Mouse (Mus musculus): ENCODE results near the gene Ccdc125. TPM values are rescaled to one million over a fixed set of nuclear protein-coding genes. Genes with fewer than 3 reads are reported as not detected.
A peak's percentile ranks its signal among the peaks of the same experiment; 100 is the strongest.

Ccdc125 gene
- polyA plus RNA-seq, 1 experiment, result 2.5 TPM

DNA sequence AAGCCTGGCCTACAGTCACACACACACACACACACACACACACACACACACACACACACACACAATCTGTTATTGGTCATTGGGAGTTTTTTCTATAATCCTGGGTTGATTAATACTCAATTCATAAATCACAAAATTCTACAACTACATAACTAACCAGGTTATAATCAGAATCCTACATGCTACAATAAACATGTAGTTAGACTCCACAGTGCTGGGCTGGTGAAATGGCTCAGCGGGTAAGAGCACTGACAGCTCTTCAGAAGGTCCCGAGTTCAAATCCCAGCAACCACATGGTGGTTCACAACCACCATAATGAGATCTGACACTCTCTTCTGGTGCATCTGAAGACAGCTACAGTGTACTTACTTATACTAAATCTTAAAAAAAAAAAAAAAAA, 63.2 kb downstream of the Ccdc125 start:
- 99% methylated on average over 2 of the region's 2 CpGs for WGBS
- H3K4me1 ChIP-seq (ENCODE audit: control insufficient read depth, insufficient read depth, low read length), result peaks cover 3% of the 10 kb centered on the region; the same call in 1 of the 2 replicates
- no peak overlapping the region for H3K4me3 ChIP-seq (replicated peaks; ENCODE audit: extremely low read depth, low read depth, low read length)
- no peak for DNase-seq
- no peak for TF ChIP-seq POLR2A (IDR thresholded peaks at IDR 0.05; ENCODE audit: borderline replicate concordance, extremely low read depth, low read depth, low read length)
- TF ChIP-seq CTCF (IDR thresholded peaks at IDR 0.05; ENCODE audit: insufficient read depth, low read length), result no peak

DNA sequence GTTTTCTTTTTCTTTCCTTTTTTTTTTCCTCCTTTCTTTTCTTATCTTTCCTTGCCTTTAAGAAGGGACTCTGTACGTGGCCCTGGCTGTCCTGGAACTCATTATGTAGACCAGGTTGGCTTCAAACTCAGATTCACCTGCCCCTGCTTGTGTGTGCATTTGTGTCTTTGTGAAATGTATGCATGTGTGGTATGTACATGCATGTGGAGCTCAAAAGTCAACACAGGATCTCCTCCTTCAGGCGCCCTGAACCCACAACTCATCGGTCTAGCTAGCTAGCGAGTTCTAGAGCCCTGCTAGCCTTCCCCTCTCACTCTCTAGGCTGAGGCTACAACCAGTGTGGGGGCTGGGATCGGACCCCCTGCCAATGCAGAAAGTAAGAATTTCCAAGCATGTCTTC, 73.3 kb downstream of the Ccdc125 start:
- no peak for DNase-seq
- WGBS, result 84% methylated on average over 5 of the region's 5 CpGs
- Histone ChIP-seq H3K4me1 (ENCODE audit: control insufficient read depth, insufficient read depth, low read length) (0 out of 2 replicates have a peak, but pooled peaks cover 3% of the 10 kb centered on the region), H3K4me3 (replicated peaks; ENCODE audit: extremely low read depth, low read depth, low read length) (no peak overlapping the region)
- no peak for TF ChIP-seq CTCF (IDR thresholded peaks at IDR 0.05; ENCODE audit: insufficient read depth, low read length)

DNA sequence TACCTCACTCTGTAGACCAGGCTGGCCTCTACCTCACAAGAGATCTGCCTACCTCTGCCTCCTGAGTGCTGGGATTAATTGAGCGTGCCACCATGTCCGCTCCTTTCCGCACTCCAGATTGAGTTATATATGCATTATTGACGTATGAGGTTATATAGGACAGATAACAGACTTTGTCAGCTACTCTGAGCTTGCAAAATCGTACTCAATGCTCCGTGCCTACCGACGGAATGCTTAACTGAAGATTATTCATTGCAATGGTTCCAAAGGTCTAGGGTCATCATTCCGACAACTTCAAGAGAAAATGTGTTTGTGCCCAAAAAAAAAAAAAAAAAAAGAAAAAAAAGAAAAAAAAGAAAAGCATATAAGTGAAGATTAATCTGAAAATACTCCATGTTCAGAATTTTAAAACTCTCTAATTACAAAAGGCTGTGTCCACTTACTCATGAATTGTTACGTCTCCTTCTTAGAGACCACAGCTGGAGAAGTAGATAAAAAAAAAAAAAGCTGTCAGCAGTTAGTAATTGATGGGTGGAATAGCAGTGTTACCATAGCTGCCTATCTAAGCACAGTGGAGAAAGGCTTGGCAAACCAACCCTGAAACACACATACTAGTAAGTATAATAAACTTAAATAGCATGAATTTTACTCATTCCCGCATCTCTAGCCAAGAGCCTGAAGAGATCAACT, 74.0 kb downstream of the Ccdc125 start:
- no peak for TF ChIP-seq CTCF (IDR thresholded peaks at IDR 0.05; ENCODE audit: insufficient read depth, low read length)
- no peak for TF ChIP-seq POLR2A (IDR thresholded peaks at IDR 0.05; ENCODE audit: borderline replicate concordance, extremely low read depth, low read depth, low read length)
- no peak for DNase-seq
- H3K4me3 ChIP-seq (replicated peaks; ENCODE audit: extremely low read depth, low read depth, low read length), result peak overlapping the region; percentile 42
- H3K4me1 ChIP-seq (ENCODE audit: control insufficient read depth, insufficient read depth, low read length), result 0 out of 2 replicates have a peak, but pooled peaks cover 3% of the 10 kb centered on the region
- 59% methylated on average over 11 of the region's 11 CpGs for WGBS

DNA sequence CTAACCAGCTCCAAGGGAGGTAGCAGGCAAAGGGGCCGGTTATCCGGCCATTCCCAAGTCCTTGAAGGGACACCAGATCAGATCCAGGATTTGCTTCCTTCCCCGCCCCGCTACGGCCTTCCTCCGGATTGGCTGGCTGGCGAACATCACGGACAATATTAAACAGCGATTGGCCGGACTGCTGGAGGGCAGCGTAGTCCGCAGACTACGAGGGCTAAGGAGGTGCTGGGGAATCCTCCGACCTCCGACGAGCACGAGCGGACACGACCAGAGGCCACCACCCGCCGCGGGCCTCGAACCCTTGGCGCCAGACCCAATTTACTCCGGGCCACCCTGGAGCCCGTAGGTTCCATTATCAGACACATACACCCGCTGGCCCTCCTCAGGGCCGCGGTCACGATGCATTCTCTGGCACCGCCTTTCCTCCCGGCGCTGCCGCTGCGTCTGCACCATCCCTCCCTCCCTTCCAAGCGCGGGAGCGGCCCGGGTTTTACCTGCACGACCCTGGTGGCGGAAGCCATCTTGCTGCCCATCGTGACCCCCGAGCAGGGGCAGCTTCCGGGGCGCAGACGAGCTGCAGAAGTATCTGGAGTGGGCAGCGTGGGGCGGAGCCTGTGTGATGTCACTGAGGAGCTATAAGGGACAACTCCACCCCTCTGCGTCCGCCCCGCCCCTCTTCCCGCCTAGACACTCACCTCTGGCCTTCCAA, 74.7 kb downstream of the Ccdc125 start, which contains the start of gene Mrps36:
TSS of gene Mrps36 (minus strand) at position 624 of the 709 bp plus-strand sequence.
- peak; percentile 96 for DNase-seq
- no peak for TF ChIP-seq CTCF (IDR thresholded peaks at IDR 0.05; ENCODE audit: insufficient read depth, low read length)
- peak; percentile 90; the same call in 1 of the 2 replicates for TF ChIP-seq POLR2A (IDR thresholded peaks at IDR 0.05; ENCODE audit: borderline replicate concordance, extremely low read depth, low read depth, low read length)
- WGBS, result under 1% methylated on average over 52 of the region's 52 CpGs
- 0 out of 2 replicates have a peak, but pooled peaks cover 3% of the 10 kb centered on the region for H3K4me1 ChIP-seq (ENCODE audit: control insufficient read depth, insufficient read depth, low read length)
- peak within 1 kb of the TSS; percentile 85 for H3K4me3 ChIP-seq (replicated peaks; ENCODE audit: extremely low read depth, low read depth, low read length)

DNA sequence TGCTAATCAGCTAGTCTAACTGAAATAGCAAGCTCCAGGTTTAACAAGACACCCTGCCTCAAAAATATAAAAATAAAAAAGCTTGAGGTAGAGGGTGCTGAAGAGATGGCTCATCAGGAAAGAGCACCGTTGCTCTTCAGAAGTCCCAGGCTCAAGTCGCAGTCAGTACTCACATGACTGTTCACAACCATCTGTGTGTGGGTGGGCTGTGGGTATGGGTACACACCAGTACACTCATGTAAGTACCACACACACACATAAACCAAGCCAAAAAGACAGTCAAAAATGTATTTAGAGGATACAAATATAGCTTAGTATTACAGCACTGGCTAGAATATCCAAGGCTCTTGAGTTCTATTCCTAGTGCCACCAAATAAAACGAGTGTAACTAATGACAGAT, 76.6 kb downstream of the Ccdc125 start:
- 82% methylated on average over 3 of the region's 3 CpGs for WGBS
- DNase-seq, result no peak

More for the DNA sequence above, 76.6 kb downstream of the Ccdc125 start:
- Histone ChIP-seq H3K4me1 (ENCODE audit: control insufficient read depth, insufficient read depth, low read length) (0 out of 2 replicates have a peak, but pooled peaks cover 3% of the 10 kb centered on the region), H3K4me3 (replicated peaks; ENCODE audit: extremely low read depth, low read depth, low read length) (no peak overlapping the region)
- TF ChIP-seq POLR2A (IDR thresholded peaks at IDR 0.05; ENCODE audit: borderline replicate concordance, extremely low read depth, low read depth, low read length) (no peak), CTCF (IDR thresholded peaks at IDR 0.05; ENCODE audit: insufficient read depth, low read length) (no peak)

Other genes starting within 250 kb of the Ccdc125 start
- gene Naip1, start 216.8 kb upstream of the Ccdc125 start, polyA plus RNA-seq (2012; rRNA removed), result 0.12 TPM in 2 replicates
- 16.9 and 17.2 TPM in 2 replicates for gene Gtf2h2, start 177.1 kb upstream of the Ccdc125 start, polyA plus RNA-seq (2012; rRNA removed)
- gene Ocln, start 117.0 kb upstream of the Ccdc125 start, polyA plus RNA-seq (2012; rRNA removed), result 15.0 and 21.3 TPM in 2 replicates
- gene Marveld2, start 52.7 kb upstream of the Ccdc125 start, polyA plus RNA-seq (2012; rRNA removed), result 8.2 and 11.4 TPM in 2 replicates
- gene Ak6, start 18.7 kb upstream of the Ccdc125 start, polyA plus RNA-seq (2012; rRNA removed), result 16.5 and 28.0 TPM in 2 replicates
- gene Rad17, start 18.7 kb upstream of the Ccdc125 start, polyA plus RNA-seq (2012; rRNA removed), result 3.2 and 4.4 TPM in 2 replicates
- 1.3 and 3.3 TPM in 2 replicates for gene Taf9, start 18.1 kb upstream of the Ccdc125 start, polyA plus RNA-seq (2012; rRNA removed)
- gene Cdk7, start 61.2 kb downstream of the Ccdc125 start, polyA plus RNA-seq (2012; rRNA removed), result 8.9 and 12.8 TPM in 2 replicates
- gene Mrps36, start 74.9 kb downstream of the Ccdc125 start, polyA plus RNA-seq (2012; rRNA removed), result 27.0 and 29.2 TPM in 2 replicates
- 0.18 and 0.25 TPM in 2 replicates for gene Cenph, start 106.2 kb downstream of the Ccdc125 start, polyA plus RNA-seq (2012; rRNA removed)
- gene Ccnb1, start 116.9 kb downstream of the Ccdc125 start, polyA plus RNA-seq (2012; rRNA removed), result 0.85 and 3.2 TPM in 2 replicates
- gene Slc30a5, start 163.7 kb downstream of the Ccdc125 start, polyA plus RNA-seq (2012; rRNA removed), result 21.2 and 29.4 TPM in 2 replicates